Mouse (Mus musculus): ENCODE measurements around the gene Cela3b. TPM values are rescaled to one million over a fixed set of nuclear protein-coding genes. Genes with fewer than 3 reads are reported as not detected.

Gene Cela3b
- polyA plus RNA-seq (2021; fragmentation: Nextera tagmentation): not detected in 2 replicates
- long read RNA-seq, experiment 1: 0 reads
- long read RNA-seq, experiment 2: 0 reads

DNA sequence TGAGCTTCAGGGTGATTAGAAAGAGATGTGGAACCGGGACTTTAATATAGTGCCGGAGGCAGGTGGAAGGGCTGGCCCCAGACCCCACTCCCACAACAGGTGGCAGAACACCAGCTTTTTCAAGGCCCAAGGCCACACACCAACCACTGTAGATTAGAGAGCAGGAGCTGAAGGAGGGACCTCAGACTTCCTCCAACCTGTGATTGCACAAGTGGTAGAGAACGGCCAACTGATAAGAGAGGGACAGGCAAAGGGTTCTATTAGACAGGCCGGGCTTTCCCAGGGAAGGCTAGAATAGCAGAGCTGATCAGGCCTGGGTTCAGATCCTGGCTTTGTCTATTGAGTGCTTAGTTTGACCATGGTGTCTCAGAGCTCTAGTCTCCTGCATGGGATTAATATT lies at the start of gene Cela3b:
TSS of gene Cela3b (minus strand) at position 39 of the 400 bp plus-strand sequence.

DNA sequence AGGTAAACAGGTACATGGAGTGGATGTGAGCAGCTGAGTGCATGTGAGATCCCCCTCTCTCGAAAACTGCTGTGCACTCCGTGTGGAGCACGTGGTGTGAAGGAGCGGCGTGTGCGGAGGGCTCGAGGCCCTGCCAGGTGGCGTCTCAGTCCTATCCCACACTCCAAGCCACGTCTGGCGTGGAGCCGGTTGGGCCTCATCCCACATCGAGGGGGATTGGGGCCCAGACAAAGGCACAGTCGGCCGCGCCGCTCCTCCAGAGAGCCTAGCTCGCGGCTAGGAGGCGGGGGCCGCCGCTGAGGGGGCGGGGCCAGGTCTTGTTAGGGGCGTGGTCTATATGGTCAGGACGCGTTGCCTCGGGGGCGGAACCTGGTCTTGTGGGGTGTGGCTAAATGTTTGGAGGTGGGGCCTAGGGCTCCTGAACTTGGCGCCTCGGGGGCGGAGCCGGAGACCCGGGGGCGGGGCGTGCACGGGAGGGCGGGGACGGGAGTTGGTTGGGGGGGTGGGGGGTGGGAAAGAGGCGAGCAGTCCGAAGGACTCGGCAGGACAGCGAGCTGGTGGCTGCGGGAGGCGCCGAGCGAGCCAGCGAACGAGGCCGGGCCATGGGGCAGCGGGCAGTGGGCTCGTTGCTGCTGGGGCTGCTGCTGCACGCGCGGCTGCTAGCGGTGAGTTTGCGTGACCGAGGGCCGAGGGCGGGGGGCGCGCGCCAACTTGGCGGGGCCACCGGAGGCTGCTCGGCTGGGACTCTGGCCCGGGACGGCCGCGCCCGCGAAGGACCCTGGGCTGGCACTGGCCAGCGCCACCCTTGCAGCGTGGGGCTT lies 38.1 kb upstream of the Cela3b start, which contains the start of gene Hspg2:
TSS of gene Hspg2 (plus strand) at position 510 of the 821 bp plus-strand sequence.

DNA sequence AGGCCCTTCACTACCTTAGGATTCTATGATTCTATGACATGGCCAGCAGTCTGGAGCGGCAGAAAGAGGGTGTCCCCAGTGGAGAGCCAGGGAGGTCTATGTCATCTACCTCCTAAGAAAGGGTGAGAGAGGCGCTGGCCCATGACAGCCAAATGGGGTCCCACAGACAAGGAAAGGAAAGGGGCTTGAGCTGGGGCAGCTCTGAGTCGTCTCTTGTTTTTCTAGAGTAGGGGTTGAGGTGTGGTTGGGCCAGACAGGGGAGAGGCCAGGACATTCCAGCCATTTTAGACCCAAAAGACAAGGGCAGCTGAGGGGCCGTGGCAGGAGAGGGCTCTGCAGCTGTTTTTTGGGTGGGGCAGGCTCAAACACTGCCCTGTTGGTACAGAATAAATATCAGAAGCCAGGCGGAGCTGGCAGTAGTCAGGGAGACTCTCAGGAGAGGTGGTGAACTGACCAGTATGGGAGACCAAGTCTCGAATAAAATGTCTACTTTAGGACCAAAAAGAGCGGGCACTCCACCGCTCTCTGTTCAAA lies 23.0 kb upstream of the Cela3b start, which contains the start of gene 1700013G24Rik:
TSS of gene 1700013G24Rik (plus strand) at position 51 of the 534 bp plus-strand sequence.

DNA sequence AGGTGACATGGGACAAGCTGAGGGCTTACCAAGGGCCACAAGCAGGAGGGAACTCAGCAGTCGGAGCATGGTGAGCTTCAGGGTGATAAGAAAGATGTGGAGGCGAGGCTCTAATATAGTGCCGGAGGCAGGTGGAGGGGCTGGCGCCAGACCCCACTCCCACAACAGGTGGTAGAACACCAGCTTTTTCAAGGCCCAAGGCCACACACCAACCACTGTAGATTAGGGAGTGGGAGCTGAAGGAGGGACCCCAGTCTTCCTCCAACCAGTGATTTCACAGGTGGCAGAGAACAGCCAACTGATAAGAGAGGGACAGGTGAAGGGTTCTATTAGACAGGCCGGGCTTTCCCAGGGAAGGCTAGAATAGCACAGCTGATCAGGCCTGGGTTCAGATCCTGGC lies 20.6 kb downstream of the Cela3b start, which contains the start of gene Cela3a:
TSS of gene Cela3a (minus strand) at position 101 of the 400 bp plus-strand sequence.

Other genes with a start within 250 kb of the Cela3b start
- 1.3 TPM in 2 replicates for gene Wnt4, start 153.1 kb downstream of the Cela3b start, polyA plus RNA-seq (2021; fragmentation: Nextera tagmentation)
- gene Cdc42, start 72.8 kb downstream of the Cela3b start, polyA plus RNA-seq (2021; fragmentation: Nextera tagmentation): 462 and 467 TPM in 2 replicates
- gene Cela3a, start 20.7 kb downstream of the Cela3b start, polyA plus RNA-seq (2021; fragmentation: Nextera tagmentation): not detected in 2 replicates
- gene 1700013G24Rik, start 22.7 kb upstream of the Cela3b start, polyA plus RNA-seq (2021; fragmentation: Nextera tagmentation): not detected in 2 replicates
- 0.88 and 1.2 TPM in 2 replicates for gene Hspg2, start 38.2 kb upstream of the Cela3b start, polyA plus RNA-seq (2021; fragmentation: Nextera tagmentation)
- 0.41 TPM in 1 of 2 replicates, not detected in the other for gene Ldlrad2, start 144.0 kb upstream of the Cela3b start, polyA plus RNA-seq (2021; fragmentation: Nextera tagmentation)
- gene Usp48, start 163.2 kb upstream of the Cela3b start, polyA plus RNA-seq (2021; fragmentation: Nextera tagmentation): 32.3 and 33.1 TPM in 2 replicates
- gene Rap1gap, start 234.2 kb upstream of the Cela3b start, polyA plus RNA-seq (2021; fragmentation: Nextera tagmentation): 49.6 and 55.6 TPM in 2 replicates